Comparison of ENCODE assay signal across 27 mouse cellular contexts in the genomic region with DNA sequence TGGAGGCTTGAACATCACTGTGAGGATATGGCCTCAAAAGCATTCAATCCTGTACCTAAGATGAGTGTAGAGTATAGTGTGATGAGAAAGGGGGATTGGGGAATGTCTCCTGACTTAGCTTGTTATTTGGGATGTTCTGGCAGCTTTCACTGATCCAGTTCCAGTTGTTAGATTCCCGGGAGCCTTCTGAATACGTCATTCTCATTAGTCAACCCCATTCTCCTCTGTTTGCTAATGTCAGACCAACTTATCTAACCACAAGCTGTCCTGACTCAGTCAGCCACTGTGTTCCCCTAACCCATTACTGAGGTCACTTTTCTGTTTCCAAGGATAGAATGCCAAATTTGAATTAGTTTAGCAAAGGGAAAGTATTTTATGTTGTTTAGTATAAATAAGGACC.
"Had no signal": no experiment of that assay in that cellular context is flagged by ENCODE, and none has a peak within 500 bp of the region (broad histone marks: within the 10 kb centered on the region; RNA-seq: fewer than 3 reads in every experiment).

No protein-coding gene starts in this region.

- H3K36me3 ChIP-seq: heart, embryonic 13.5 days; heart, embryonic 15.5 days; hindbrain, embryonic 13.5 days; hindbrain, embryonic 15.5 days; kidney, embryonic 15.5 days; limb, embryonic 13.5 days; limb, embryonic 15.5 days; liver, embryonic 12.5 days had no signal

- H3K9ac ChIP-seq: heart, embryonic 13.5 days; heart, embryonic 15.5 days; hindbrain, embryonic 13.5 days; hindbrain, embryonic 15.5 days; kidney, embryonic 15.5 days; limb, embryonic 13.5 days; limb, embryonic 15.5 days; liver, embryonic 12.5 days; liver, embryonic 14.5 days had no signal

- H3K4me1 ChIP-seq: heart, embryonic 13.5 days; heart, embryonic 15.5 days; hindbrain, embryonic 13.5 days; hindbrain, embryonic 15.5 days; kidney, embryonic 15.5 days; limb, embryonic 13.5 days; limb, embryonic 15.5 days; liver, embryonic 12.5 days had no signal

- H3K9me3 ChIP-seq: heart, embryonic 13.5 days; heart, embryonic 15.5 days; hindbrain, embryonic 13.5 days; hindbrain, embryonic 15.5 days; kidney, embryonic 15.5 days; limb, embryonic 13.5 days; limb, embryonic 15.5 days; liver, embryonic 12.5 days had no signal

- H3K4me2 ChIP-seq: heart, embryonic 11.5 days; heart, embryonic 13.5 days; heart, embryonic 15.5 days; hindbrain, embryonic 13.5 days; hindbrain, embryonic 15.5 days; kidney, embryonic 15.5 days; limb, embryonic 13.5 days; limb, embryonic 15.5 days; liver, embryonic 12.5 days had no signal

- H3K27ac ChIP-seq: gastrocnemius, adult 2 months; heart, embryonic 13.5 days; heart, embryonic 15.5 days; hindbrain, embryonic 13.5 days; hindbrain, embryonic 15.5 days; hindbrain, postnatal 0 days; kidney, embryonic 15.5 days; kidney, postnatal 0 days; limb, embryonic 13.5 days; limb, embryonic 15.5 days; liver, embryonic 12.5 days; liver, embryonic 14.5 days had no signal

- ATAC-seq: hindbrain, postnatal 0 days; intestine, embryonic 16.5 days; liver, embryonic 12.5 days had no signal

- DNase-seq: gastrocnemius, adult 2 months; gastrocnemius, postnatal 10 days; gastrocnemius, postnatal 25 days; heart, adult 18-20 months; heart, postnatal 14 days; heart, postnatal 36 days; kidney, adult 11 months; kidney, adult 2 months; kidney, adult 9 months; kidney, postnatal 14 days; kidney, postnatal 36 days; layer of hippocampus, adult 9-11 months; layer of hippocampus, postnatal 36 days; left cerebral cortex, postnatal 4 days had no signal

- H3K4me3 ChIP-seq: gastrocnemius, adult 2 months; heart, embryonic 13.5 days; heart, embryonic 15.5 days; hindbrain, embryonic 13.5 days; hindbrain, embryonic 15.5 days; kidney, embryonic 15.5 days; limb, embryonic 13.5 days; limb, embryonic 15.5 days; liver, embryonic 12.5 days had no signal

- H3K27me3 ChIP-seq: heart, embryonic 13.5 days; heart, embryonic 15.5 days; hindbrain, embryonic 13.5 days; hindbrain, embryonic 15.5 days; kidney, embryonic 15.5 days; limb, embryonic 13.5 days; limb, embryonic 15.5 days; liver, embryonic 12.5 days had no signal
